Comparison of ENCODE assay signal across 24 mouse cellular contexts in the genomic region with DNA sequence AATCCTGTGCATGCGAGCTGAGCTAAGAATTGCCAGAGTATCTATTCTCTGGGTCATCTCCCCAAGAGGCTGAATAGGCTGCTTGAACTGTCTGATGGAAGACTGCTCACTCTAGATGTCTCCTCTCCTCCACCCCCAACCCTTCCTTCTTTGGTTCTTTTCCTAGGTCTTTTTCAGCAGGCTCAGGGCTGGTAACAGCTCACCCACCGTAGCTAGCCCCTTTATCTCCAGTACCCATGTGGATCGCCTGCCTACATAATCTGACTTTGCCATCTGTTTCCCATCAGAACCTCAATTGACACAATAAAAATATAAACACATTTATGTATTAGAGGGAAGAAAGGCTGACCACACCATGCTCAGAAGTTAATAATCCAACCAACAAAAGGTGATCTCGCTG.
"Had no signal": no experiment of that assay in that cellular context is flagged by ENCODE, and none has a peak within 500 bp of the region (broad histone marks: within the 10 kb centered on the region; RNA-seq: fewer than 3 reads in every experiment).

No protein-coding gene starts in this region.

- H3K9me3 ChIP-seq: heart, embryonic 10.5 days; heart, embryonic 12.5 days; hindbrain, embryonic 10.5 days; hindbrain, embryonic 12.5 days; hindbrain, embryonic 15.5 days; kidney, embryonic 15.5 days; limb, embryonic 10.5 days; limb, embryonic 12.5 days had no signal

- H3K4me2 ChIP-seq: heart, embryonic 12.5 days; hindbrain, embryonic 12.5 days; hindbrain, embryonic 15.5 days; kidney, embryonic 15.5 days; limb, embryonic 12.5 days had no signal

- H3K27me3 ChIP-seq: heart, embryonic 12.5 days; hindbrain, embryonic 12.5 days; hindbrain, embryonic 15.5 days; kidney, embryonic 15.5 days; limb, embryonic 12.5 days had no signal

- H3K36me3 ChIP-seq: heart, embryonic 10.5 days; heart, embryonic 12.5 days; hindbrain, embryonic 10.5 days; hindbrain, embryonic 12.5 days; hindbrain, embryonic 15.5 days; kidney, embryonic 15.5 days; limb, embryonic 10.5 days; limb, embryonic 12.5 days had no signal

- H3K9ac ChIP-seq: heart, embryonic 12.5 days; hindbrain, embryonic 12.5 days; hindbrain, embryonic 15.5 days; kidney, embryonic 15.5 days; limb, embryonic 12.5 days had no signal

- H3K4me3 ChIP-seq: gastrocnemius, adult 2 months; heart, embryonic 10.5 days; heart, embryonic 12.5 days; hindbrain, embryonic 10.5 days; hindbrain, embryonic 12.5 days; hindbrain, embryonic 15.5 days; kidney, embryonic 15.5 days; layer of hippocampus, adult 2 months; left cerebral cortex, adult 2 months; limb, embryonic 10.5 days; limb, embryonic 12.5 days had no signal

- DNase-seq: gastrocnemius, adult 2 months; gastrocnemius, postnatal 10 days; gastrocnemius, postnatal 25 days; heart, adult 18-20 months; heart, postnatal 10 days; heart, postnatal 4 days; kidney, adult 11 months; kidney, adult 2 months; kidney, adult 9 months; kidney, postnatal 14 days; kidney, postnatal 36 days had no signal

- H3K27ac ChIP-seq: gastrocnemius, adult 2 months; heart, embryonic 10.5 days; hindbrain, embryonic 10.5 days; hindbrain, embryonic 12.5 days; hindbrain, embryonic 15.5 days; hindbrain, postnatal 0 days; kidney, embryonic 15.5 days; kidney, postnatal 0 days; layer of hippocampus, adult 2 months; left cerebral cortex, adult 2 months; limb, embryonic 10.5 days; limb, embryonic 12.5 days had no signal

- ATAC-seq: hindbrain, postnatal 0 days; intestine, embryonic 16.5 days had no signal
